Mouse (Mus musculus): Measurements from ENCODE around the gene Eif5a. TPM values are rescaled to one million over a fixed set of nuclear protein-coding genes. Genes with fewer than 3 reads are reported as not detected.
A peak's percentile ranks its signal among the peaks of the same experiment; 100 is the strongest.

The Eif5a gene
- total RNA-seq, 2 experiments from 2014 or later = 426 to 481 TPM

DNA sequence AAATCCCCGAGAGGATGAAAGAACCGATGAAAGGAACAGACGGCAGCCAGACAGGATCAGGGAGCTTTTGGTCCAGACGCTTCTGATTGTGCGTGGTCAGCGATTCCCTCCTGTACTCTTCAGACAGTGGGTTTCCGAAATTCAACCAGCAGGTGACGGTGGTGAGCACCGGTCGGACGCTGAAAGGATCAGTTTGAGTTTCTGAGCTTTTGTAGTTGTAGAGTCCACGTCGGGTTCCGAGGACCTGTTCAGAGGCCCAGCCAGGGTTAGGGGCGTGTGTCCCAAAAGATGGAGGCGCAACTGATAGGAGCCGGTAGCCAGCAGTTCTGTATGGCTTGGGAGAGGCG, 41.3 kb downstream of the Eif5a start:
- DNase-seq (ENCODE audit: extremely low spot score in 1 of 2, low spot score in 1 of 2) = peak in 1 of 2 experiments; percentile 34

DNA sequence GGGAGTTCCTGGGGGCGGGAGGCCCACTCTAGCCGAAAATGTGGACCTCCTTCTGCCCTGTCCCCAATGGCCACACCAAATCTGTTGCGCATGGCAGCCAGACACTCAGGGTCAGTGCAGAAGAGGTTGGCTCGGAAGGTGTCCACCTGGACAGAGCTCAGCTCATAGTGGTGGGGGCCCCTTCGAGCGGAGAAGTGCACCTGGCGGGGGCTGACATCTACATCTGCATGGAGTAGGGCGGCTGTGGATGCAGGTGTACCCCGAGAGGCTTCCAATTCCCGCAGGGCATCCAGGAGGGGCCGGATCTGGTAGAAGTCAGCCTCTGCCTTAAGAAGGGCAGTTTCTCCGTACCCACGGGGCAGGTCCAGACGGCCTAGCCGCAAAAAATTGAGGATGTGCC, 42.0 kb downstream of the Eif5a start:
- DNase-seq (ENCODE audit: extremely low spot score in 1 of 2, low spot score in 1 of 2) = no peak

DNA sequence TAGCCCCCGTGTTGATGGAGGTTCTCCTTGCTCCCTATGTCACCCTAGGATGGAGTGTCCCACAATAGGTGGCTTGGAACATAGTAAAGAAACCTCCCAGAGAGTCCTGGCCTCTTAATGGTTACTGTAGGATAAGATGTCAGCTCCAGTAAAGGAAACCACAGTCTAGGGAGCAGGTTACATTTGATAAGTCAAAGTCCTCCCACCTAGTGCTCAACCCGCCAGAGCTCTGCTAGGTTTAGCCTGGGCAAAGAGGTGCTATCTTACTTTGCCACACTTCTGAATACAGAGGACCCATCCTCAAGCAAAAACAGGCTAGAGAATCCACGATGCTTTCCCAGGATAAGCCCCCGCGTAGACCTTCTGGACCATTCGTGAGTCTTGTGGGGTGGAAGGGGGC, 42.8 kb downstream of the Eif5a start:
- no peak for DNase-seq (ENCODE audit: extremely low spot score in 1 of 2, low spot score in 1 of 2)

DNA sequence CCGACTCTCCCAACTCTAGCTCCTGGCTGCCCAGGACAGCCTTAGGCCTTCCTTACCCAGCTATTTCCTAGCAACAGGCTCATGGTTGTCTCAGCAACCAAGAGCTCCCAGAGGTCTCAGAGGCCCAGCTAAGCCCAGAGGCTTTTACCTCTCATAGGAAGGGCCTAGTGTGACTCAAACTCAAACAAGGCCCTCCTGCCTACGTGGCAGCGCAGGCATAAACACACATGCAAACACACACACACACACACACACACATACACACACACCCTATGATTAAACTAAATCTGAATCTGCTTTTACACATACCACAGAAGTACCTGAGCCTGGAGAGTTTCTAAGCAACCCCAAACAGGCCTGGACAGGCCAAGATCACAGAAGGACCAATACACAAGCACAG, 43.4 kb downstream of the Eif5a start:
- no peak for DNase-seq (ENCODE audit: extremely low spot score in 1 of 2, low spot score in 1 of 2)

DNA sequence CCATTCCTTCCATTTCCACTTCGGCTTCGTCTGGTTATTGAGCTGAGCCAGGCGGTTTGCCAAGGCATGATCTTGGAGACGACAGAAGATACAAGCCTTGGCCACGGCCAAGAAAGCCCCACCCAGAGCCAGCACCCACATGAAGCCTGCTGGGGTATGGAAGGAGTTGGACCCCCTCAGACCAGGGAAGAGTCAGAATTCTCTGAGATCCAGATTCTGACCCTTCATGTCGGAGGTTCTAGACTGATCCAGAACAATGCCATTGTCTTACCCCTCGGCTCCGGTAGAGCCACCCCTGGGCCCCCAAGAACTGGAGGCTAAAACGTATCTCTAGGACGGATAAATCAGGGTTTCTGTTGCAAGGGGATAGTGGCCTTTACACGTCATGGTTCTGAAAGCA, 43.9 kb downstream of the Eif5a start, which contains the start of gene Tmem95:
TSS of gene Tmem95 (minus strand) at position 141 of the 400 bp plus-strand sequence.
- no peak for DNase-seq (ENCODE audit: extremely low spot score in 1 of 2, low spot score in 1 of 2)

DNA sequence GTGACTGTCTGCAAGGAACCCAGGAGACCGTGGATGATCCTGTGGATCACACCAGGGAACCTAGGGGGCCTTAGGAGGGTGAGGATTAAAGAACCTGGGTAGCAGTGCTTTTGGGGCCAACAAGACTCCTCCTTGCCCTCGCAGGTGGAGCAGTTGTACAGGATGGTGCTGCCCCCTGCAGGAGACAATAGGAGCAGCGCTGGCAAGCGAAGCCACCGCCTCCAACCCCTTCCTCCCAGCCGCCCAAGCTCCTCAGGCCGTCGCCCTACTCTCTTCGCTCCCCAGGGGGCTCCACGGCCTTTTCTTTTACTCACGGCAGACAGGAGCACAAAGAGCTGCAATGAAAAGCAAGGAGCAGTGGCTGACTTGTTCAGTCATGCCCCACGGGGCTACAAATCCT, 44.9 kb downstream of the Eif5a start:
- DNase-seq (ENCODE audit: extremely low spot score in 1 of 2, low spot score in 1 of 2) = peak; percentile 75 to 85

DNA sequence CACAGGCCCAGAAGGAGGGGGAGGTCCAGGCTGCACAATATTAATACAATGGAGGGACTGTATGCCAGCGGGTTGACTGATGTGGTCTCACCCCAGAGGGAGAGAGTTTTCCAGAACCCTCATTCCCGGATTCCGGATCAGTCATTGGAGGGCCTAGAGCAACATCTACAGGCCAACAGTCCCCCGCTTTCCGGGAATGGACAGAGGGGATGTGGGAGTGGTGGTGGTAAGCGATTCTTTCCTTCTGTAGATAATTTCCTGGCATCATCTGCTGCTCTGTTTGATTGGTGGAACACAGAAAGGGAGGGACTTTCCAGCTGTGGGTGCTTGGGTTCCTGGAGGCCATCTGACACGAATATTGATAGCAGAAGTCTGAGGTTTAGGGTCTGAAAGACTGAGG, 45.6 kb downstream of the Eif5a start:
- DNase-seq (ENCODE audit: extremely low spot score in 1 of 2, low spot score in 1 of 2) = peak in 1 of 2 experiments; percentile 30

DNA sequence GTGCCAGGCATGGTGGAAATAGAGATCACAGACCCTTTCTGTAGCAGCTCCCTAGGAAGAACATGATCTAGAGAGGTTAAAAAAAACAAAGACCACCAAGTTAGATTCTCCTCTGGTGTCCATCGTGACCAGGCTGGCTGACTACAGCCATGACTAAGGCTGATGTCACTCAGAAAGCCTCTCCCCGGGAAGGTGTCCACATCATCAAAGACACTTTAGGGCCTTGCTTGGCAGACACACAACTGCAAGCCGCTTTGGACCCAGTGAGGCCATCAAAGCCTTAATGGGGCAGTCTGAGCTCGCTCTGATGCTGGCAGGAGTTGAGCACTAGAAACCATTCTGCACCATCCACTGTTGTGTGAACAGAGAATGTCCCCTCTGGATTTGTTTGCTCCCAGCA, 49.3 kb downstream of the Eif5a start:
- no peak for DNase-seq (ENCODE audit: extremely low spot score in 1 of 2, low spot score in 1 of 2)

DNA sequence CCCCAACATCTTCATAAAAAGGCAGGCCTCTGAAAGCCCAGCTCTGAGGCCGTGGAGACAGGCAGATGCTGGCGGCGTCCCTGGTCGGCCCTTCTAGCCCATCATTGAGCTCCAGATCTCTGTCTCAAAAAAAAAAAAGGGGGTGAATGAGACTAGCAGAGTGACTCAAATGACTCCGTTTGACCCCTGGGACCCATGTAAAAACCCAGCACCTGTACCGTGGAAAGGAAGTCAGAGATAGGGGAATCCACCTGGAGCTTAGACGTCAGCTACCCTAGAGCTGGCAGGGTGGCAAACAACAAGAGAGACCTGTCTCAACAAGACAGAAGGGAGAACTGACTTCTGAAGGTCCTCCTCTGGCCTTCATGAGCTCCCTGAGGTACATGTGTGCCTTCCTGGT, 49.9 kb downstream of the Eif5a start:
- DNase-seq (ENCODE audit: extremely low spot score in 1 of 2, low spot score in 1 of 2) = no peak

DNA sequence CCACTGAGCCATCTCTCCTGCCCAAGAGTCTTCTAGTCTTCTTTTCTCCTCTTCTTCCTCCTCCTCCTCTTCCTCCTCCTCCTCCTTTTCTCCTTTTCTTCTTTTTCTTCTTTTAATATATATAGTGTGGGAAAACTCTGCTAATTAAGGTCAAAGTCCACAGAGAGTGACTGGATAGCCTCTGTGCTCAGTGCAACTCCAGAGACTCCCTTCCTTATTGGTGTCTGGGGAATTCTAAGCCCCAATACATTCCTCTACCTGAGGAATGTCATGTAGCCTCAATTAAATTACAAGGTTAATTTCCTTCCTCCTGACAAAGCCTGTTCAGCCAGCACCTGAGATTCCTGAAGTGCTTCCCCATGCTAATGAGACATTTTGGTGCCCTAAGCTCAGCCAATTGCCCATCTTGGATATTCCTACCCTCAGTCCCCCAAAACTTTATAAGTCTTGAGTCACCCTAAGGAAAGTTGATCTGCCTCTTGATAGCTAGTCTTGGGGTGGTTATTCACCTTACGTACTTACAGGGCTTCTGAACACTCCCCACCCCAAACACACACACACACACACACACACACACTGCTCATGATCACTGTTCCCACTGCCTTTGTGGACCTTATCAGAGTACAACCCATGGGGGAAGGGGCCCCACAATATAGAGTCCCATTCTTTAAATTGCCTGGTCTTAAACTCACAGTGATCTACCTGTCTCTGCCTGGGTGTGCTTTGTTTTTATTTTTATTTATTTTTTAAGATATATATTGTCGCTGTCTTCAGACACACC, 51.3 kb downstream of the Eif5a start:
- DNase-seq (ENCODE audit: extremely low spot score in 1 of 2, low spot score in 1 of 2) = no peak

DNA sequence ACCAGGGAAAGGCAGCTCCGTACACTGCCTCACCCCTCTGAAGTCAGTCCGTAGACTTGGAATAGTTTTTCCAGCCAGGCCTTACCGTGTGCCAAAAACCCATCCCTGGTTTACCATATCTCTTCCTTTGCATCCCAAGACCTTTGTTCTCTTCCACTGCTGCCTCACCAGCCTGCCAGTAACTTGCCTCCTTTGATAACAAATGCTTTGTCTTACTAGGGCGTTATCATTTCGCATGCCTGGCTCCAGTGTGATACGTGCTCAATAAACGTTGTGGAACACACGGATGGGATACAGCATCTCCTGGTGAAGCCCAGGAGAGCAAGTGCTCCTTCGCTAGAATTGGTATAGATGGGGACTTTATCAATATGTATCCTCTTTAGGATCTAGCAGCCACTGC, 54.4 kb downstream of the Eif5a start:
- no peak for DNase-seq (ENCODE audit: extremely low spot score in 1 of 2, low spot score in 1 of 2)

Small RNAs within 50 kb of the gene (microRNA-seq; reads per million reads assigned to microRNA genes)
- 0 reads per million in 2 experiments for gene Mir6924

Other genes with a start within 250 kb of the Eif5a start
- 100 to 1,000 TPM; 369 to 381 TPM for gene Eif4a1, start 249.5 kb downstream of the Eif5a start, total RNA-seq (2021)
- 100 to 1,000 TPM in 1 of 2 experiments, 10 to 100 TPM in 1; 94.3 to 109 TPM for gene Senp3, start 239.9 kb downstream of the Eif5a start, total RNA-seq (2021)
- 1 to 10 TPM; 1.2 to 1.3 TPM for gene Tnfsf13, start 236.2 kb downstream of the Eif5a start, total RNA-seq (2021)
- 1 to 10 TPM; 7.3 to 8.6 TPM for gene Tnfsf12, start 226.1 kb downstream of the Eif5a start, total RNA-seq (2021)
- 1 to 10 TPM; 1.3 to 1.4 TPM for gene Tnfsfm13, start 225.9 kb downstream of the Eif5a start, total RNA-seq (2021)
- 10 to 100 TPM; 58.6 to 69.5 TPM for gene Polr2a, start 163.3 kb downstream of the Eif5a start, total RNA-seq (2021)
- not detected for gene Slc35g3, start 160.0 kb downstream of the Eif5a start, total RNA-seq (2021)
- gene Zbtb4, start 156.0 kb downstream of the Eif5a start, total RNA-seq (2021) = 100 to 1,000 TPM; 110 to 118 TPM
- gene Chrnb1, start 126.0 kb downstream of the Eif5a start, total RNA-seq (2021) = 1 to 10 TPM in 1 of 2 experiments, under 1 TPM in 1; 0.79 to 1.1 TPM
- 10 to 100 TPM; 28.3 to 33.3 TPM for gene Fgf11, start 120.1 kb downstream of the Eif5a start, total RNA-seq (2021)
- gene Tmem102, start 116.3 kb downstream of the Eif5a start, total RNA-seq (2021) = not detected
- gene Gm39566, start 106.7 kb downstream of the Eif5a start, total RNA-seq (2021) = not detected
- not detected for gene Spem2, start 103.5 kb downstream of the Eif5a start, total RNA-seq (2021)
- under 1 TPM; 0.34 to 0.73 TPM for gene Spem1, start 99.8 kb downstream of the Eif5a start, total RNA-seq (2021)
- 100 to 1,000 TPM; 192 to 219 TPM for gene Nlgn2, start 84.2 kb downstream of the Eif5a start, total RNA-seq (2021)
- gene Tmem256, start 83.4 kb downstream of the Eif5a start, total RNA-seq (2021) = 100 to 1,000 TPM; 112 to 135 TPM
- gene Plscr3, start 75.6 kb downstream of the Eif5a start, total RNA-seq (2021) = 10 to 100 TPM; 16.5 to 19.0 TPM
- not detected for gene Tnk1, start 63.2 kb downstream of the Eif5a start, total RNA-seq (2021)
- gene Tmem95, start 43.9 kb downstream of the Eif5a start, total RNA-seq (2021) = not detected
- 1 to 10 TPM; 1.2 to 1.3 TPM for gene Kctd11, start 40.6 kb downstream of the Eif5a start, total RNA-seq (2021)
- under 1 TPM; 0.12 to 0.19 TPM for gene Acap1, start 26.4 kb downstream of the Eif5a start, total RNA-seq (2021)
- gene 2810408A11Rik, start 21.0 kb downstream of the Eif5a start, total RNA-seq (2021) = 1 to 10 TPM in 1 of 2 experiments, under 1 TPM in 1; 0.62 to 1.8 TPM
- 100 to 1,000 TPM; 108 to 109 TPM for gene Neurl4, start 20.9 kb downstream of the Eif5a start, total RNA-seq (2021)
- gene Gps2, start 8.1 kb downstream of the Eif5a start, total RNA-seq (2021) = 10 to 100 TPM; 26.8 to 32.6 TPM
- gene Ybx2, start 13.8 kb upstream of the Eif5a start, total RNA-seq (2021) = 10 to 100 TPM in 1 of 2 experiments, 1 to 10 TPM in 1; 7.3 to 11.1 TPM
- gene Slc2a4, start 26.2 kb upstream of the Eif5a start, total RNA-seq (2021) = 1 to 10 TPM; 2.2 to 4.0 TPM
- not detected for gene Cldn7, start 42.8 kb upstream of the Eif5a start, total RNA-seq (2021)
- gene Ctdnep1, start 59.2 kb upstream of the Eif5a start, total RNA-seq (2021) = 100 to 1,000 TPM; 107 to 116 TPM
- 10 to 100 TPM; 77.1 to 82.2 TPM for gene Elp5, start 60.6 kb upstream of the Eif5a start, total RNA-seq (2021)
- 100 to 1,000 TPM; 229 to 258 TPM for gene Gabarap, start 69.2 kb upstream of the Eif5a start, total RNA-seq (2021)
- 10 to 100 TPM; 41.4 to 46.9 TPM for gene Phf23, start 73.8 kb upstream of the Eif5a start, total RNA-seq (2021)
- 10 to 100 TPM; 31.2 to 37.8 TPM for gene Dvl2, start 78.6 kb upstream of the Eif5a start, total RNA-seq (2021)
- 10 to 100 TPM; 56.9 to 62.4 TPM for gene Acadvl, start 93.5 kb upstream of the Eif5a start, total RNA-seq (2021)
- 100 to 1,000 TPM; 857 to 887 TPM for gene Dlg4, start 95.0 kb upstream of the Eif5a start, total RNA-seq (2021)
- under 1 TPM; 0.73 to 0.74 TPM for gene Asgr1, start 132.1 kb upstream of the Eif5a start, total RNA-seq (2021)
- gene Asgr2, start 170.7 kb upstream of the Eif5a start, total RNA-seq (2021) = not detected
- gene Mgl2, start 208.4 kb upstream of the Eif5a start, total RNA-seq (2021) = under 1 TPM; 0.38 to 0.49 TPM
- gene Clec10a, start 234.2 kb upstream of the Eif5a start, total RNA-seq (2021) = 1 to 10 TPM; 1.1 to 3.4 TPM